Mouse (Mus musculus): Measurements from ENCODE around the gene Ttc13. TPM values are rescaled to one million over a fixed set of nuclear protein-coding genes. Genes with fewer than 3 reads are reported as not detected.

Ttc13 gene
- total and polyA plus RNA-seq, 2 experiments from 2014 or later: 64.8 to 66.5 TPM

DNA sequence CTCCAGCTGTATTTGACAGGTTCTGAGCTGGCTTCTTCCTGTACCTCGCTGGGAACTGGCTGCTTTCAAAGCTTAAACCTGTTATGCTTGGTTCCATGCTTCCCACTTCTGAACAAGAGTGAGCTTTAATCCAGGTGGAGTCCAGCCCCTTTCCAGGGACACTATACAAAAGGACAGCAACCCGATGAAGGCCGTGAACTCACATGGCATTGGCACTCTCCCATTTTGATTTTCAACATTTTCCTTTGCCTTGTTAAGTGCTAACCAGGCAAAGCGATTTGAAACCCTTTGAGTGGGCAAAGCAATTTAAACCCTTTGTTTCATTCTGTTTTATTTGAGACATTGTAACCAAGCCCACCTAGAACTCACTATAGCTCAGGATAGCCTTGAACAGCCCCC, 33.0 kb upstream of the Ttc13 start:
- peaks cover 4% of the 10 kb centered on the region; the same call in 1 of the 2 replicates for H3K4me1 ChIP-seq (ENCODE audit: insufficient read depth, low read length)
- no peaks in the 10 kb centered on the region for H3K36me3 ChIP-seq (ENCODE audit: insufficient read depth, low read length)
- no peak overlapping the region for H3K4me2 ChIP-seq (ENCODE audit: low read depth, low read length, poor library complexity, severe bottlenecking)
- H3K27me3 ChIP-seq (ENCODE audit: insufficient read depth, low read length): peaks cover 24% of the 10 kb centered on the region
- no peak for DNase-seq (ENCODE audit: low spot score)
- 32% methylated on average over 4 of the region's 4 CpGs for WGBS
- no peak overlapping the region for H3K9ac ChIP-seq (replicated peaks; ENCODE audit: low read length, poor library complexity, severe bottlenecking)
- no peak; the same call in 1 of the 2 replicates for ATAC-seq (ENCODE audit: low FRiP score)
- no peak overlapping the region for H3K27ac ChIP-seq (ENCODE audit: low read depth, low read length)
- H3K4me3 ChIP-seq (ENCODE audit: low read depth, low read length): no peak overlapping the region
- TF ChIP-seq CTCF (IDR thresholded peaks at IDR 0.05): no peak
- H3K9me3 ChIP-seq (ENCODE audit: low read length): no peaks in the 10 kb centered on the region

DNA sequence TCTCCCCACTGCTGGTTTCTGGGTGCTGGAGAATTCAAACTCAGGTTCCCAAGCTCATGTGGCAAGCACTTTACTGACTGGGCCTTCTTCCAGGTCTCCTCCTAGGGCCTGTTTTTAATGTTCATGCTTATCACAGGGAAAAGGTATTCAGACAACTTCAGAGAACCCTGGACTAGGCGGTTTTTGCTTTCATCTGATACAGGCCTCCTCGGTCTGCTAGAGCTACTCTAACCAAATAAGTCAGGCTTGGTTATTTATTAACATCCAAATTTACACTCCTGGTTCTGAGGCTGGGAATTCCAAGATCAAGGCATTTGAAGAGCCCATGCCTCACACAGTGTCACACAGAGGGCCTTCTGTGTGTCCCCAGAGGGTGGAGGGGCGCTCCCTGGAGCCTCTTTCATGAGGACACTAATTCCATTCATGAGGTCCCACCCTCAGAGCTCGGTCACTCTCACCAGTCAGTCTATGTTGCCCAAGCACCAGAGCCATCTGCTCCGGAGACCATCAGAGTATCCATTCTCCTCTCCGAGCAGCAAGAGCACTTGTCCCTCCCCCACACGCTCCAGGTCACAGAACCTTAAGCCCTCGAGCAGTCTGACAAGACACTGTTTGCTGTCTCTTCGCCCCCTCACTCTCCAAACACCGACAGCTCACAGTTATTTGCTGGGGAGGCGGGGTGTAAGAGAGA, 32.5 kb upstream of the Ttc13 start:
- Histone ChIP-seq H3K36me3 (ENCODE audit: insufficient read depth, low read length) (no peaks in the 10 kb centered on the region), H3K9me3 (ENCODE audit: low read length) (no peaks in the 10 kb centered on the region), H3K9ac (replicated peaks; ENCODE audit: low read length, poor library complexity, severe bottlenecking) (no peak overlapping the region), H3K4me2 (ENCODE audit: low read depth, low read length, poor library complexity, severe bottlenecking) (no peak overlapping the region), H3K27me3 (ENCODE audit: insufficient read depth, low read length) (peaks cover 30% of the 10 kb centered on the region), H3K27ac (ENCODE audit: low read depth, low read length) (no peak overlapping the region), H3K4me3 (ENCODE audit: low read depth, low read length) (no peak overlapping the region), H3K4me1 (ENCODE audit: insufficient read depth, low read length) (peaks cover 4% of the 10 kb centered on the region; the same call in 1 of the 2 replicates)
- TF ChIP-seq CTCF (IDR thresholded peaks at IDR 0.05): no peak
- peak; percentile 75 for ATAC-seq (ENCODE audit: low FRiP score)
- peak; percentile 65 for DNase-seq (ENCODE audit: low spot score)
- 21% methylated on average over 11 of the region's 11 CpGs for WGBS

DNA sequence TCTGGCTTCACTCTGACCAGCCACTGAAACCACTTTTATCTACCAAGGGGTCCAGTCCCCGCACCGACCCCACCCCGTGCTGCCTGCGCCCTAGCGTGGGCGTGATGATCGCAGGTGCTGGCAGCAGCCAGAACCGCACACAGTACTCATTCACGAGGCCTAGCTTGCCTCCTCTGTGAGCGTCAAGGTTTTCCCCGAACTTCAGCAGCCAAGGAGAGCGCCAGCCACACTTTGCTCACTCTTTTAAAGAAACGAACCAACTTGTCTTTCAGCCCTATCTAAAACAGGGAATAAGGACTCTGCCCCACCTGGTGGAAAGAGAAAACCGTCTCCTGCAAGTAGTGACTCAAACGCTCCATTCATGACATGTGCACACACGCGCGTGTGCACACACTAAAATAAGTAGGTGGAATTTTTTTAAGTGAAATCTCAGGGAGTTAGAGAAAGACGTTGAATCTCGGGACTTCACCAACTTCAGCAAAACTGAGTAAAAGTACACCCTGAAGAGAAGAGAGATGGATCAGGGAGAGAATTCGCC, 30.6 kb upstream of the Ttc13 start:
- H3K36me3 ChIP-seq (ENCODE audit: insufficient read depth, low read length): no peaks in the 10 kb centered on the region
- no peak for DNase-seq (ENCODE audit: low spot score)
- no peak overlapping the region for H3K4me3 ChIP-seq (ENCODE audit: low read depth, low read length)
- WGBS: 33% methylated on average over 21 of the region's 21 CpGs
- peaks cover 30% of the 10 kb centered on the region for H3K27me3 ChIP-seq (ENCODE audit: insufficient read depth, low read length)
- no peak overlapping the region for H3K9ac ChIP-seq (replicated peaks; ENCODE audit: low read length, poor library complexity, severe bottlenecking)
- H3K9me3 ChIP-seq (ENCODE audit: low read length): no peaks in the 10 kb centered on the region
- H3K27ac ChIP-seq (ENCODE audit: low read depth, low read length): no peak overlapping the region
- H3K4me2 ChIP-seq (ENCODE audit: low read depth, low read length, poor library complexity, severe bottlenecking): no peak overlapping the region
- peaks cover 4% of the 10 kb centered on the region; the same call in 1 of the 2 replicates for H3K4me1 ChIP-seq (ENCODE audit: insufficient read depth, low read length)
- peak; percentile 51 for TF ChIP-seq CTCF (IDR thresholded peaks at IDR 0.05)
- ATAC-seq (ENCODE audit: low FRiP score): no peak

- peaks cover 30% of the 10 kb centered on the region for H3K27me3 ChIP-seq (ENCODE audit: insufficient read depth, low read length)
- H3K9me3 ChIP-seq (ENCODE audit: low read length): no peaks in the 10 kb centered on the region
- H3K4me1 ChIP-seq (ENCODE audit: insufficient read depth, low read length): peaks cover 4% of the 10 kb centered on the region; the same call in 1 of the 2 replicates
- no peak for TF ChIP-seq CTCF (IDR thresholded peaks at IDR 0.05)
- 2% methylated on average over 34 of the region's 41 CpGs for WGBS
- ATAC-seq (ENCODE audit: low FRiP score) (peak; percentile 31; the same call in 1 of the 2 replicates), DNase-seq (ENCODE audit: low spot score) (no peak)
- peak within 1 kb of the TSS; percentile 36; the same call in 1 of the 2 replicates for H3K9ac ChIP-seq (replicated peaks; ENCODE audit: low read length, poor library complexity, severe bottlenecking)
- peak within 1 kb of the TSS; percentile 45 for H3K4me3 ChIP-seq (ENCODE audit: low read depth, low read length)
- H3K27ac ChIP-seq (ENCODE audit: low read depth, low read length): no peak within 1 kb of the TSS
- H3K4me2 ChIP-seq (ENCODE audit: low read depth, low read length, poor library complexity, severe bottlenecking): peak within 1 kb of the TSS; percentile 71
- H3K36me3 ChIP-seq (ENCODE audit: insufficient read depth, low read length): no peaks in the 10 kb centered on the region
These were observed 30.0 kb upstream of the Ttc13 start, which contains the start of gene Fam89a for GRCm38 (mm10) chr8:124751709-124752173. Gene Fam89a (minus strand): TSS chr8:124751832.

DNA sequence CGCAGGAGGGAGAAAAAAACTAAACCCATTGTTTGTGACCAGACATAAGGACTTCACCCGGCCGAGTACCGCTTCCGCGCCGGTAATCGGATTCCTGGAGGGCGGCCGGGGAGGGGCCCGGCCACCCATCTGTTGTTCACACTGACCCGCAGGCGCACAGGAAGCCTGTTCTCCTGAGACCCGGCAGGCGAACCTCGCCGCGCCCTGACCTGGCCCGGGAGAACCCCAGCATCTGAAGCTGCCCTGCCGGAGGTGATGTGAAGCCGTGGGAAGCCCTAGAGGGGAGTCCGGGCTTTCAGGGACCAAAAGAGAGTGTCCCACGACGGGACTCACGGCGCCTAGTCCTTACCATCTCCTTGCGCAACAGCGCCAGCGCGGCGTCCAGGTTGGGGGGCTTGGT, 29.4 kb upstream of the Ttc13 start:
- WGBS: 1% methylated on average over 24 of the region's 31 CpGs
- H3K27me3 ChIP-seq (ENCODE audit: insufficient read depth, low read length): peaks cover 30% of the 10 kb centered on the region
- no peaks in the 10 kb centered on the region for H3K36me3 ChIP-seq (ENCODE audit: insufficient read depth, low read length)
- peaks cover 4% of the 10 kb centered on the region; the same call in 1 of the 2 replicates for H3K4me1 ChIP-seq (ENCODE audit: insufficient read depth, low read length)
- no peak for TF ChIP-seq CTCF (IDR thresholded peaks at IDR 0.05)
- DNase-seq (ENCODE audit: low spot score): no peak
- peak overlapping the region; percentile 45 for H3K4me3 ChIP-seq (ENCODE audit: low read depth, low read length)
- H3K4me2 ChIP-seq (ENCODE audit: low read depth, low read length, poor library complexity, severe bottlenecking): peak overlapping the region; percentile 71
- no peak overlapping the region for H3K27ac ChIP-seq (ENCODE audit: low read depth, low read length)
- ATAC-seq (ENCODE audit: low FRiP score): no peak
- H3K9ac ChIP-seq (replicated peaks; ENCODE audit: low read length, poor library complexity, severe bottlenecking): peak overlapping the region; percentile 36; the same call in 1 of the 2 replicates
- H3K9me3 ChIP-seq (ENCODE audit: low read length): no peaks in the 10 kb centered on the region

- no peak for ATAC-seq (ENCODE audit: low FRiP score)
- H3K27me3 ChIP-seq (ENCODE audit: insufficient read depth, low read length): peaks cover 15% of the 10 kb centered on the region
- DNase-seq (ENCODE audit: low spot score): no peak
- 78% methylated on average over 13 of the region's 13 CpGs for WGBS
- H3K9ac ChIP-seq (replicated peaks; ENCODE audit: low read length, poor library complexity, severe bottlenecking): no peak overlapping the region
- no peaks in the 10 kb centered on the region for H3K9me3 ChIP-seq (ENCODE audit: low read length)
- H3K36me3 ChIP-seq (ENCODE audit: insufficient read depth, low read length): no peaks in the 10 kb centered on the region
- TF ChIP-seq CTCF (IDR thresholded peaks at IDR 0.05): no peak
- no peak overlapping the region for H3K27ac ChIP-seq (ENCODE audit: low read depth, low read length)
- peaks cover 4% of the 10 kb centered on the region; the same call in 1 of the 2 replicates for H3K4me1 ChIP-seq (ENCODE audit: insufficient read depth, low read length)
- H3K4me2 ChIP-seq (ENCODE audit: low read depth, low read length, poor library complexity, severe bottlenecking): no peak overlapping the region
- H3K4me3 ChIP-seq (ENCODE audit: low read depth, low read length): no peak overlapping the region
These were observed 24.9 kb upstream of the Ttc13 start for GRCm38 (mm10) chr8:124746661-124747060.
